ENCODE assay signal across 19 mouse cellular contexts in genomic region chr5:118276281-118276680, GRCm38 (mm10). TPM values are rescaled to one million over a fixed set of nuclear protein-coding genes. Genes with fewer than 3 reads are reported as not detected.
DNase-seq lines count a peak whose midpoint lies in the region; ATAC-seq lines count a peak whose summit lies in the region.
"Had no signal": no experiment of that assay in that cellular context is flagged by ENCODE, and none has a peak within 500 bp of the region (broad histone marks: within the 10 kb centered on the region; RNA-seq: fewer than 3 reads in every experiment).

No protein-coding gene starts in this region.

- peak; percentile 80 for DNase-seq in right cerebral cortex, adult 18-20 months
- DNase-seq in right cerebral cortex, postnatal 25 days: no peak
- no peak for DNase-seq in limb, embryonic 10.5 days (ENCODE audit: low spot score)
- DNase-seq in telencephalon, adult 2 months (ENCODE audit: low read depth, low spot score): peak; percentile 78
- DNase-seq in layer of hippocampus, adult 11-12 months (ENCODE audit: low spot score): no peak
- DNase-seq: adrenal gland, postnatal 25 days; cerebellum, adult 9-10 months; gastrocnemius, postnatal 25 days; kidney, adult 11 months; thymus, postnatal 14 days had no signal

- H3K4me2 ChIP-seq in hindbrain, embryonic 12.5 days (replicated peaks): no peak overlapping the region
- no peak overlapping the region for H3K4me2 ChIP-seq in hindbrain, embryonic 16.5 days (ENCODE audit: low read length)
- H3K4me2 ChIP-seq: embryonic facial prominence, embryonic 13.5 days; liver, embryonic 12.5 days; lung, embryonic 15.5 days; neural tube, embryonic 13.5 days had no signal

- peaks cover 22% of the 10 kb centered on the region for H3K27me3 ChIP-seq in hindbrain, embryonic 12.5 days
- H3K27me3 ChIP-seq in hindbrain, embryonic 16.5 days (replicated peaks; ENCODE audit: control insufficient read depth, insufficient read depth, low read length): 0 out of 2 replicates have a peak, but pooled peaks cover 2% of the 10 kb centered on the region
- H3K27me3 ChIP-seq in limb, embryonic 10.5 days (ENCODE audit: low read depth, poor library complexity, severe bottlenecking): peaks cover 57% of the 10 kb centered on the region

- H3K9me3 ChIP-seq in hindbrain, embryonic 12.5 days (replicated peaks): no peaks in the 10 kb centered on the region
- H3K9me3 ChIP-seq in hindbrain, embryonic 16.5 days (ENCODE audit: control insufficient read depth, low read length): no peaks in the 10 kb centered on the region
- H3K9me3 ChIP-seq in limb, embryonic 10.5 days (replicated peaks): no peaks in the 10 kb centered on the region
- H3K9me3 ChIP-seq: embryonic facial prominence, embryonic 13.5 days; liver, embryonic 12.5 days; lung, embryonic 15.5 days; neural tube, embryonic 13.5 days had no signal

- peaks cover 43% of the 10 kb centered on the region for H3K4me1 ChIP-seq in hindbrain, embryonic 12.5 days
- peaks cover 28% of the 10 kb centered on the region for H3K4me1 ChIP-seq in hindbrain, embryonic 16.5 days (ENCODE audit: control insufficient read depth, insufficient read depth, low read depth, low read length)
- H3K4me1 ChIP-seq in limb, embryonic 10.5 days: peaks cover 30% of the 10 kb centered on the region
- H3K4me1 ChIP-seq: liver, embryonic 12.5 days had no signal

- H3K27ac ChIP-seq in hindbrain, embryonic 12.5 days: 0 out of 2 replicates have a peak overlapping the region, but pooled peaks have one; percentile 37
- H3K27ac ChIP-seq in hindbrain, embryonic 16.5 days (ENCODE audit: low read depth, low read length): no peak overlapping the region
- H3K27ac ChIP-seq in limb, embryonic 10.5 days: 0 out of 2 replicates have a peak overlapping the region, but pooled peaks have one; percentile 26
- H3K27ac ChIP-seq: embryonic facial prominence, embryonic 13.5 days; hindbrain, postnatal 0 days; kidney, postnatal 0 days; layer of hippocampus, adult 2 months; liver, embryonic 12.5 days; lung, embryonic 15.5 days had no signal

- ATAC-seq in hindbrain, embryonic 12.5 days (ENCODE audit: low FRiP score): no peak
- no peak for ATAC-seq in hindbrain, embryonic 16.5 days
- ATAC-seq: hindbrain, postnatal 0 days; liver, embryonic 12.5 days had no signal

- H3K36me3 ChIP-seq in hindbrain, embryonic 12.5 days: no peaks in the 10 kb centered on the region
- no peaks in the 10 kb centered on the region for H3K36me3 ChIP-seq in hindbrain, embryonic 16.5 days (ENCODE audit: control insufficient read depth, insufficient read depth, low read length)
- no peaks in the 10 kb centered on the region for H3K36me3 ChIP-seq in limb, embryonic 10.5 days
- H3K36me3 ChIP-seq: embryonic facial prominence, embryonic 13.5 days; liver, embryonic 12.5 days; lung, embryonic 15.5 days; neural tube, embryonic 13.5 days had no signal

- H3K4me3 ChIP-seq in hindbrain, embryonic 12.5 days: no peak overlapping the region
- H3K4me3 ChIP-seq in hindbrain, embryonic 16.5 days (ENCODE audit: low read length): no peak overlapping the region
- H3K4me3 ChIP-seq in limb, embryonic 10.5 days: no peak overlapping the region
- H3K4me3 ChIP-seq: embryonic facial prominence, embryonic 13.5 days; layer of hippocampus, adult 2 months; liver, embryonic 12.5 days; lung, embryonic 15.5 days; neural tube, embryonic 13.5 days had no signal

- no peak overlapping the region for H3K9ac ChIP-seq in hindbrain, embryonic 12.5 days
- no peak overlapping the region for H3K9ac ChIP-seq in hindbrain, embryonic 16.5 days (ENCODE audit: low read depth, low read length)
- H3K9ac ChIP-seq: embryonic facial prominence, embryonic 13.5 days; liver, embryonic 12.5 days; lung, embryonic 15.5 days; neural tube, embryonic 13.5 days had no signal

- 40% methylated on average over 7 of the region's 7 CpGs for WGBS in hindbrain, embryonic 12.5 days
- WGBS in hindbrain, embryonic 16.5 days: 20% methylated on average over 7 of the region's 7 CpGs
- 49% methylated on average over 7 of the region's 7 CpGs for WGBS in limb, embryonic 10.5 days

RNA-seq across cellular contexts. Expression of gene 2410131K14Rik, which starts 31.3 kb away (rescaled TPM):
- 12.9 and 13.4 TPM in 2 replicates for polyA plus RNA-seq in hindbrain, embryonic 12.5 days (2016; fragmentation: Nextera tagmentation; extraction: Ambion mirVana)
- 18.0 and 18.1 TPM in 2 replicates for polyA plus RNA-seq in hindbrain, embryonic 16.5 days (2015; fragmentation: Nextera tagmentation; extraction: Ambion mirVana)
- 13.7 and 14.3 TPM in 2 replicates for polyA plus RNA-seq in limb, embryonic 10.5 days (2016; fragmentation: Nextera tagmentation; extraction: Ambion mirVana)

RNA-seq across cellular contexts. Expression of gene Rnft2, which starts 31.4 kb away (rescaled TPM):
- 9.4 and 11.0 TPM in 2 replicates for polyA plus RNA-seq in hindbrain, embryonic 12.5 days (2016; fragmentation: Nextera tagmentation; extraction: Ambion mirVana)
- polyA plus RNA-seq in hindbrain, embryonic 16.5 days (2015; fragmentation: Nextera tagmentation; extraction: Ambion mirVana): 9.2 and 10.8 TPM in 2 replicates
- polyA plus RNA-seq in limb, embryonic 10.5 days (2016; fragmentation: Nextera tagmentation; extraction: Ambion mirVana): 4.9 and 5.5 TPM in 2 replicates

Comparison
In these comparisons a context has a peak if more than half of its experiments do, and no peak if none do; other contexts are left out.
1. DNase-seq: peak in right cerebral cortex, adult 18-20 months (single experiment) and telencephalon, adult 2 months (single experiment); none in right cerebral cortex, postnatal 25 days (single experiment), limb, embryonic 10.5 days (single experiment) and layer of hippocampus, adult 11-12 months (single experiment).